Mouse (Mus musculus) lung, postnatal 14 days (tissue): ENCODE measurements around the gene Slc6a18.

Experiments used
- DNase-seq: peaks from one replicate; pipeline ENCODE4 v3.0.0; 2021

Gene Slc6a18

DNA sequence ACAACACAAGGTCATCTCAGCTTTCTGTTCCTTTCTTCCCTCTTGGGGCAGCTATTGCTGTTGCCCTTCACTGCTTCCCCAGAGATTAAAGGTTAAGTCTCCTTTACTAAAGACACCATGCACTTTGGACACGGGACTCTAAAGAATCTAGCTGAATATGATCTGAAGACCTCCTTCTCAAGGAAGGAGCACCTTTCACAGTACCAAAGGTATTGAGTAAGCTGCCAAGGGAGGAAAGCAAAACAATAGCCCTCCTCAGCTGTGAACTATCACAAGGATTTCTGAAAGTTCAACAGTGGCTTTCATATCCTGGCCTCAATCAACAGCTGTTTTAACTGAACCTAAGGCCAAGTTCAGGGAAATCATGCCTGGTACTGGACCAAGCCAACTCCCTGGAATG is 6.6 kb upstream of the Slc6a18 start:
- DNase-seq, result no peak

DNA sequence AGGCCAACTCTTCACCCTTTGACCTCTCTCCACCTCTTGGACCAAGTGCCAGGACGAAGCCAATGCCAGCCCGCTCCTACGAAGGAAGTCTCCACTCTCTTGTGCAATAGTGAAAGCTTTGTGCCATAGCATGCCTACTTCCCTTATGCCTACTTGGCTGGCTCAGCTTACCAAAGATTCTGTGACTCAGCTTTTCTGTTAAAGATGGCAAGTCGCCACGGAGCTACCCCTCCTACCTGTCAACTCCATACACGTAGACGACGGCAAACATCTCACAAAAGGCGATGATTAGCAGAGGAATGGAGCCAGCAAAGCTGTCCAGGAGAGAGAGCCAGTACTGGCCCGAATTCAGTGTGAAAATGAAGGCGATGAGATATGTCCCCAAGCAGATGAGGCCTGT is 5.9 kb upstream of the Slc6a18 start:
- DNase-seq, result no peak

DNA sequence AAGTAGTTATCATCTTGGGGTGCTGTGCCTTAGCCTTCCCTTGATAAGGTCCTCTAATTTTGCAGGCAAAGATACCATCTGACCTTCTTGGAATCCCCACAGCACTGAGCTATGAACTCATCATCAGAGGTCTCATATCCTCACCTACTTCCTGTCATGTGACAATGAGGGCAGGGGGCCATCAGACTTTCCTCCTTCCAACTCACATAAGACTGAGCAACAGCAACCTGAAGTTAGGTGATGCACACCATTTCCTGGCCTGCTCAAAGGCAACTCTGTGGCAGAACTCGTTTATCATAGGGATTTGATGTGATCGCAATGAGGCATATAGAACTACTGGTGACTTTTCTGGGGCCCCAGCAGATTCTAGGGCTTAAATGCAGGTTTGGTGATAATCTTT is 4.4 kb upstream of the Slc6a18 start:
- DNase-seq, result no peak

DNA sequence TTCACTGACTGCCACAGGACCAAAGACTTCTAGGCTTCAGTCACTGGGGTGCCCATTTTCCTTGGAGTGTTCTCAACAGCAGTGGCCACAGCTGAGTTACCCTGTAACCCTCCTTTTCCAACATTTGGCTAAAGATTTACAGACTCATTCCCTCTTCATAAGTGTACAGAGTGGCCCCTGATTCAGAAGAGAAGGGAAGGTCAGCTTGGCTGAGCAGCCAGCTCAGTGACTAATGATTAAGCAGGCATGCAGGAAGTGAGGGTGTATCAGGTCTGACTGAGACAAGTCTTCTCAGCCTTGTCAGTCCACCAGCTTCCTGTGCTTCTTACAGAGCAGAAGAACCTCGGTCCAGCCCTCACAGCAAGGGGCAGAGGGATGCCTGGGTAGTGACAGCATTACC is 2.6 kb upstream of the Slc6a18 start:
- no peak for DNase-seq

DNA sequence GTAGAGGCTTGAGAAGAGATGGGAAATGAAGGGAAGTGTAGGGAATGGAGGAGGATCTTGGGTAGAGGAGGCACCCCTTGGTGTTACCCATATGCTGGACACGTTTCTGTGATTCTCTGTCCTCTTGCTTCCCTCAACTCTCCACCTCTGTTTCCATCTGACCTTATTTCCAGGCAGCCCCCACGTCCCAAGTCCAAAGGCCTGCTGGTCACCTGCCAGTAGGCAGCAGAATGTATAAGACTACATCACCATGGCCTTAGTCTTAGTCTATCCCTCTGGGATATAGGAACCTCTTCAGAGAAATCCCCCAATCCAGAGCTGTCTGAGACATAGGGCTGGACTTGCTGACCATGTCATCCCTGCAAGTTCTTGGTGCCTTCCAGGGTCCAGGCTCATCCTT is 1.5 kb upstream of the Slc6a18 start:
- no peak for DNase-seq

DNA sequence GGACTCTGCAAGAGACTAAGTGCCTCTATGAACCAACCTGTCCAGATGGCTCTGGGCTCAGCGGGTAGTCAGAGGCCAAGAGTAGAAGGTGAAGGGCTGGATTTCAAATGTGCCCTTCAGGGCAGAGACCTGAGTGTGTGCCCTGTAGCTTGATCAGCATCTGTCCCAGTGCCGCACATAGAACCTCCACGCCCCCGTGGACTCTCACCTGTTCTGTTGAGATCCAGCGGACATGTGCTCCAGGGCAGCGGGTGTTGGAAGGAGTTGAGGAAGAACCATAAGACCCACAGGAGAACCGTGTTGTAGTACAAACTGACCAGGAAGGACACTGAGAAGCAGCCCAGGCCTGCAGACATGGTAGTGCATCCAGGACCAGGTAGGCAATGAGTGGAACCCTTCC is 2.7 kb downstream of the Slc6a18 start:
- no peak for DNase-seq

DNA sequence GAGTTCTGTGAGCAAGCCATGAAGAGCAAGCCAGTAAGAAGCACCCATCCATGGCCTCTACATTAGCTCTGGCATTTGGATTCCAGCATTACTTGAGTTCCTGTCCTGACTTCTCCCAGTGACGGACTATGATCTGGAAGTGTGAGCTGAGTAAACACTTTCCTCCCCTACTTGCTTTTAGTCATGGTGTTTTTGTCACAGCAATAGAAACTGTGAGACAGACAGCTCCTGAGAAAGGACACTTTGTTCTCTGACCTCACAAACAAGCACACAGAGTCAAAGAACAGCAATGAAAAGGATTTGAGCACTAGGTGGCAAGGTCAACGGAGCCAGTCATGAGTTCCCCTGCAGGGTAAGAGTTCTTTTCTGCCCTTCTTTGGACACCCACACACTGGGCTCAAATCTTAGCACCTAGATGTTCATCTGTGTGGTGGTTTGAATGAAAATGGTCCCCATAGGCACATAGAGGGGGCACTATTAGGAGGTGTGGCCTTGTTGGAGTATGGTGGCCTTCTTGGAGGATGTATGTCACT is 17.6 kb downstream of the Slc6a18 start:
- DNase-seq, result no peak

DNA sequence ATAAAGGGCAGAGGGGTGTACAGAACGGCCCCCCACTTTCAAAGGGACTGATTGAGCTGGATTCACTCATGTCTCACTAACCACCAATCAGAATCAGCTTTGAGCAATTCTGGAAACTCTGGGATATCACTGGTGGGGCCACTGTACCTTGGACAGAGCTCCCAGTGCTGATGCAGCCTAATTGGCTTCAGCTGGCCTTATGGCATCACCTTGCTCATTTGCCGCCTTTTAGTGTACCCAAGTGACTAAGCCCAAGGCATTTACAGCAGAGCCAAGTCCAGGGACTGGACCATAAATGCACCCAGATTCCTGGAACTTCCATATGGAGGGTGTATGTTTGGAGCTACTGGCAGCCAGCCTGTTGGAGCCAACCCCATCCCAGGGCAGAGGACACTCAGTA is 18.9 kb downstream of the Slc6a18 start:
- DNase-seq, result no peak

DNA sequence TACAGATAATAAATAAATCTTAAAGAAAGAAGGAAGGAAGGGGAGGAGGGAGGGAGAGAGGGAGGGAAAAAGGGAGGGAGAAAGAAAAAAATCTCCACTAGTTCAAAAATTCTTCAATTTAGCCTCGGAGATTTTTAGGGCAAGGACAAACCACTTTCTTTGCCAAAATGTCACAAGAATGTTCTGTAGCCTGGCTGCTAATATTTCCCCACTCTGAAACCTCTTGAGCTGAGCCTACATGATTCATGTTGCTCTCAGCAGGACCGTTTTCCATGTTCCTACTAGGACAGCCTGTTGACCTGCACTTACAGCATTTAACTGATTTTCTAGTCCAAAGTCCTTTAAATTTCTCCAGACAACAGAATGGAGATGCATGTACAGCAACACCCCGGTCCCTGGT is 22.8 kb downstream of the Slc6a18 start:
- no peak for DNase-seq

DNA sequence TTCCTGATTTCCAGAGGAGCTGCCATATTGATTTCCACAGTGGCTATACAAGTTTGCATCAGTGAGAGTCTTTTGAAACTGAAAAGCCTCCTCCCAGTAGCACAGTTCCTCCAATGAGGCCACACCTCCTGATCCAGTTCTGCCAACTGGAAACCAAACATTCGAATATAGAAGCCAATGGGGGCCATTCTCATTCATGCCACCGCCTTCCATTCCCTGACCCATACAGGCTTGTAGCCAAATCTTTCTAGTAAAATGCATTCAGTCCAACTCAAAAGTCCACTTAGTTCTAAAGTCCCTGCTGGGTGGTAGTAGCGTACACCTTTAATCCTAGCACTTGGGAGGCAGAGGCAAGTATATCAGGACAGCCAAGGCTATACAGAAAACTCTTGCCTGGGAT is 24.6 kb downstream of the Slc6a18 start:
- no peak for DNase-seq

DNA sequence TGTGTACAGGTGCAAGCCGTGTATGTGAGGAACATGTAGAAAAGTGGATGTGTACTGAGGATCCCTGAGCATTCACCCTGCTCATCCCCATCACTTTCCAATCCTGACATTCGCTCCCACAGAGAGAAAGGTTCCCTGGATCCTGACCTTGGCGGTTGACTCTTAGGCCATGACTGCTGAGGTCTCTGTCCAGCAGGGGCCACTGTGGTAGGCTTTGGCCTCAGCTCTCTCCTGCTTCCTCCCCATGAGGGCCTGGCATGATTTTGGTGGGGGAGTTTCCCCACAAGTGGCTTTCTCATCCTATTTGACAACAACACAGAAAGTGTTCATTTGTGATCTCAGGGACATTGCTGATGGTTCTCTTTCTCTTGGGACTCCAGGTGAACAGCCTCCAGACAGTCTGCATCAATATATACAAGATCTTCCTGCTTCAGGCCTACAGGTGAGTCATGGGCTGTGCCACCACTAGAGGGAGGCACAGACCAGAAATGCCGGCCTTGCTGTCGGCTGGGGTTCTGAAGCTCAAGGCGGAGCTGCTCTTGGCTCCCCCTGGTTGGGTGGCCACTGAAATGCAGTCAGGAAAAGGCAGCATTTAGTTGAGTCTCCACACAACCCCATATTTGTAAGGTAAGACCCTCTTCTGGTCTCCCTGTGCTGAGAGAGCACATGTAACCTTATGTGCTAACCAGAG is 31.3 kb downstream of the Slc6a18 start:
- DNase-seq, result peak; percentile 51

DNA sequence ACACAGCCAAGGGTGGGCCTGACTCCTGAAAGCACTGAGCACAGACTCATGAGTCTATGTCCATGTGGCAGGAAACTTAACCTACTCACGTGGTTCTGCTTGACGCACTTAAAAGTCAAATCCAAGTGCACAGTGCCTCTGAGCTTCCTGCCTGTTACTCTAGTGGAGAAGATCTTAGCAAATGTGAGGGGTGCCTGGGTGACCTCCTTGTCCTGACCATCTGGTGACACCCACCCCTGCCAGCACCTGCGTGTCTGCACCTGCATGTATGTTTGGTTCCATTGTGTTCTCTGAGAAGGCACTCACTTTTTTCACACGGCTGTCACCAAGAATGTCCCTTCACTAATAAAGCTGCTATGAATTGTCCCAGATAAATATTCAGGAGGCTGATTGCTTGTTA is 36.5 kb downstream of the Slc6a18 start:
- no peak for DNase-seq

DNA sequence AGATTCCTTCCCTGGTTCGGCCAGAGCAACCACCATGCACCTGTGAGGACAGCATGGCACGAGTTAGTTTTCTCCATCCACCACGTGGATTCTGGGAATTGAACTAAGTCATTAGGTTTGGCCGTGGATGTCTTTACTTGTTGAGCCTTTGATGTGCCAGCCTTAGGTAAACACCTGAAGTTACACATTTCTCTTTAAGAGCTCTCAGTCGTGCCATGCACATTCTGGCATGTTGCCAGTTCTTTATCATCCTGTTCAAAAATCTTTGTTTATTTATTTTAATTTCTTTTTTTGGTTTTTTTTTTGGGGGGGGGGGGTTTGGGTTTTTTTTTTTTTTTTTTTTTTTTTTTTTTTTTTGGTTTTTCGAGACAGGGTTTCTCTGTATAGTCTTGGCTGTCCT is 40.0 kb downstream of the Slc6a18 start:
- no peak for DNase-seq

DNA sequence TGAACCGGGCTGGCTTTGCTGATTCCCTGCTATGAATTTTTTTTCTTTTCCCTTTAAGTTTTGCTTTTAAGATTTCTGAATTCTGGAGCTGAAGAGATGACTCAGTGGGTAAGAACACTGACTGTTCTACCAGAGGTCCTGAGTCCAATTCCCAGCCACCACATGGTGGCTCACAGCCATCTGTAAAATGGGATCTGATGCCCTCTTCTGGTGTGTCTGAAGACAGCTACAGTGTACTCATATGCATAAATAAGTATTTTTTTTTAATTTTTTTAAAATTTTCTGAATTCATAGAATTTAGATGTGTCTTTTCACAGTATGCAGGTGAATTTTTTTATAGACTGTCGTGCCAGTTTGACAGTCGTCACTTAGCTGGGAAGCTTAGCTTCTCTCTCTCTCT is 46.0 kb downstream of the Slc6a18 start:
- no peak for DNase-seq

DNA sequence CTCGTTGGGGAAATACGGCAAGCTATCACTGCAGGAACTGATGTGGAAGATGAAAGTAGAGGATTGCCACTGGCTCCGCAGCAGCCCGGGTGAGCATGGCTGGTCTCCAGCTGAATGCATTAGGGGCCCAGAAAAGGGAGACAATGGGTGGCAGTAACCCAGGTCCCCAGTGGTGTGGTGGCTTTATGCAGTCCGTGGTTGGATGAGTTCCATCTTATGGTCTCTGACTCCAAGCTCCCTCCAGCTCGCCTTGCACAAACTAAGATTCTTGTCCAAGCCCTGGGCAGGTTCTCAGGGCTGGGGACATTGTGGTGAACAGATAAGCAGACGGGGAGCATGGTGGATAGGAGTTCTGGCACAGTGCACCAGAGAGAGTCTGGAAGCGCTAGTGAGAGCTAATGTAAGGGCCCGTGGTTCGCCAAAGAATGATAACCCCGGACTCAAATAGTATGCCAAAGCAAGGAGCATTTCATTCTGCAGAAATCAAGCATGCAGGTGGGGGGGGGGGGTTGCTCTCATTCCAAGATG is 49.2 kb downstream of the Slc6a18 start:
- DNase-seq, result no peak

DNA sequence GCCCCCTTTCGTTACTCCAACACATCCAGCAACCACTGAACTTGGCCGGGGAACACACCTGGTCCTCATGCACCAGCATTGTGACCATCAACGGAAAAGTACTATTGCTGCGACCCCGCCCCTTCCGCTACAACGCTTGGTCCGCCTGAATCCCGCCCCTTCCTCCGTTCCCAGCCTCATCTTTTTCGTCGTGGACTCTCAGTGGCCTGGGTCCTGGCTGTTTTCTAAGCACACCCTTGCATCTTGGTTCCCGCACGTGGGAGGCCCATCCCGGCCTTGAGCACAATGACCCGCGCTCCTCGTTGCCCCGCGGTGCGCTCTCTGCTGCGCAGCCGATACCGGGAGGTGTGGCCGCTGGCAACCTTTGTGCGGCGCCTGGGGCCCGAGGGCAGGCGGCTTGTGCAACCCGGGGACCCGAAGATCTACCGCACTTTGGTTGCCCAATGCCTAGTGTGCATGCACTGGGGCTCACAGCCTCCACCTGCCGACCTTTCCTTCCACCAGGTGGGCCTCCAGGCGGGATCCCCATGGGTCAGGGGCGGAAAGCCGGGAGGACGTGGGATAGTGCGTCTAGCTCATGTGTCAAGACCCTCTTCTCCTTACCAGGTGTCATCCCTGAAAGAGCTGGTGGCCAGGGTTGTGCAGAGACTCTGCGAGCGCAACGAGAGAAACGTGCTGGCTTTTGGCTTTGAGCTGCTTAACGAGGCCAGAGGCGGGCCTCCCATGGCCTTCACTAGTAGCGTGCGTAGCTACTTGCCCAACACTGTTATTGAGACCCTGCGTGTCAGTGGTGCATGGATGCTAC is 50.9 kb downstream of the Slc6a18 start, which contains the start of gene Tert:
TSS of gene Tert (plus strand) at position 167 of the 805 bp plus-strand sequence.
- peak; percentile 47 for DNase-seq

DNA sequence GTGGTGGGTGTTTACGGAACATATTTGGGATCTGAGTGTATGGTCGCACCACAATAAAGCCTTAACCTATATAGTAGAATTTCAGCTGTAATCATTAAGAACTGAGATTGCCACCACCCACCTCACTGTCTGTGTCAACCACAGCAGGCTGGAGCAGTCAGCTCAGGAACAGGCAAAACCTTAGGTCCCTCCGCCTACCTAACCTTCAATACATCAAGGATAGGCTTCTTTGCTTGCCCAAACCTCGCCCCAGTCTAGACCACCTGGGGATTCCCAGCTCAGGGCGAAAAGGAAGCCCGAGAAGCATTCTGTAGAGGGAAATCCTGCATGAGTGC is 51.4 kb downstream of the Slc6a18 start:
- no peak for DNase-seq

DNA sequence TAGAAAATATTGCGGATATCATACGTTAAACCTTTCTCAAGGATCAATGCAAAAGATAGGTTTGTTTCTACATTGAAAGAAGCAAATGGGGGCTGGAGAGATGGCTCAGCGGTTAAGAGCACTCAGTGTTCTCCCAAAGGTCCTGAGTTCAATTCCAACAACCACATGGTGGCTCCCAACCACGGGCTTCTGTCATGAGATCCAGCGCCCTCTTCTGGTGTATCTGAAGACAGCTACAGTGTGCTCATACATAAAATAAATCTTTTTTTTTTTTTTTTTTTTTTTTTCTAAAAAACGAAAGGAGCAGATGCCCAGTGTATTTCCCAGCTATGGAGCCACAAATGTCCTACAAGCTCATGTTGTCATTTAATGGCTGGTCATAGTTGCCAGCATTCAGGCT is 57.2 kb downstream of the Slc6a18 start:
- no peak for DNase-seq

DNA sequence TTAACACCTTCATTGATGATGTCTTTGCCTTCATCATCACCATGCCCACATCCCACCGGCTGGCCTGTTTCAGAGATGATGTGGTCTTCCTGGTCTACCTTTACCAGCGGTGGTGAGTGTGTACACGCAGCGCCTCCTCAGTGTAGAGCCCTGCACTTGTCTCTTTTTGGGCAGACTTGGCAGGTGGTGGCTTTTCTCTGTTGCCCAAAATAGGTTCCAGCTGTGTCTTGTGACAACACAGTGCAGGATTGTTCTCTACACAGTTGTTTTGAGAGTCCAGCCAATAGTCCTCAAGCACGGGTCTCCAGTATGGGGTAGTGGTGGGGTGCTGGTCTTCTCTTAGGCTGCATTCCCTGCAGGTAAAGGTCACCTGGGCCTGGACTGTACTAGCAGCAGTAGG is 59.4 kb downstream of the Slc6a18 start:
- DNase-seq, result no peak
